Comparison of ENCODE assay signal across 13 mouse cellular contexts in the genomic region with DNA sequence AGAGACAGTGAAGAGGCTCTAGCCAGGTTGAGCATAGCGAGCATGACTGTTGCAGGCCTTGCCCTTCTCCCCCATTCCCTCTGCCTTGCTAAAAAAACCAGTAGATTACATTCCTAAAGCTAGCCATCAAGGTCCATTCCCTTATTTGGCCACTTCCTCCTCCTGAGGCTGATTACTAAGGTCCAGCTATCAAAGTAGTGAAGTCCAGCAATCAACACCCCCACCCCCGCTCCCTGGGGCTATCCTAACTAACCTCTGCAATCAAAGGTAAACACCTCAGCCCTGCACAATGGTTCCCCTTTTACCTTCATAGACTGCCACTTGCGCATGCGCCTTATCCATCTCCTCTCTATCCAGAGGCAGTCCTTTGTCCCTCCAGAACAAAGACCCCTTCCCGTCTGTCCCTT.
DNase-seq lines count a peak whose midpoint lies in the region; ATAC-seq lines count a peak whose summit lies in the region.
"Had no signal": no experiment of that assay in that cellular context is flagged by ENCODE, and none has a peak within 500 bp of the region (broad histone marks: within the 10 kb centered on the region; RNA-seq: fewer than 3 reads in every experiment).

No protein-coding gene starts in this region.

- H3K9ac ChIP-seq in forebrain, embryonic 14.5 days (ENCODE audit: low read length), result no peak overlapping the region
- H3K9ac ChIP-seq in forebrain, embryonic 15.5 days (replicated peaks), result no peak overlapping the region
- H3K9ac ChIP-seq in stomach, embryonic 15.5 days, result no peak overlapping the region
- H3K9ac ChIP-seq: embryonic facial prominence, embryonic 13.5 days; hindbrain, embryonic 14.5 days had no signal

- H3K36me3 ChIP-seq in forebrain, embryonic 14.5 days (ENCODE audit: control insufficient read depth, insufficient read depth, low read length), result no peaks in the 10 kb centered on the region
- H3K36me3 ChIP-seq in forebrain, embryonic 15.5 days, result no peaks in the 10 kb centered on the region
- no peaks in the 10 kb centered on the region for H3K36me3 ChIP-seq in stomach, embryonic 15.5 days
- H3K36me3 ChIP-seq: embryonic facial prominence, embryonic 13.5 days had no signal

- no peak for ATAC-seq in forebrain, embryonic 14.5 days
- ATAC-seq in forebrain, embryonic 15.5 days (replicated peaks), result no peak
- ATAC-seq in stomach, embryonic 15.5 days (ENCODE audit: insufficient read depth, low FRiP score, low read depth), result peak; percentile 75
- ATAC-seq in monocyte, adult 5-6 weeks (replicated peaks; ENCODE audit: insufficient number of reproducible peaks, low FRiP score, low TSS enrichment, poor library complexity, severe bottlenecking), result no peak

- no peaks in the 10 kb centered on the region for H3K27me3 ChIP-seq in forebrain, embryonic 14.5 days (replicated peaks; ENCODE audit: control insufficient read depth, insufficient read depth, low read length)
- H3K27me3 ChIP-seq in forebrain, embryonic 15.5 days, result no peaks in the 10 kb centered on the region
- H3K27me3 ChIP-seq in stomach, embryonic 15.5 days (replicated peaks), result no peaks in the 10 kb centered on the region

- 37% methylated on average over 5 of the region's 5 CpGs for WGBS in forebrain, embryonic 14.5 days
- 23% methylated on average over 5 of the region's 5 CpGs for WGBS in forebrain, embryonic 15.5 days
- 54% methylated on average over 5 of the region's 5 CpGs for WGBS in stomach, embryonic 15.5 days

- no peak overlapping the region for H3K27ac ChIP-seq in forebrain, embryonic 14.5 days (ENCODE audit: low read depth, low read length)
- H3K27ac ChIP-seq in forebrain, embryonic 15.5 days (replicated peaks), result no peak overlapping the region
- H3K27ac ChIP-seq in stomach, embryonic 15.5 days, result no peak overlapping the region
- H3K27ac ChIP-seq: embryonic facial prominence, embryonic 13.5 days; hindbrain, embryonic 14.5 days had no signal

- H3K4me3 ChIP-seq in forebrain, embryonic 14.5 days (ENCODE audit: low read depth, low read length), result no peak overlapping the region
- no peak overlapping the region for H3K4me3 ChIP-seq in forebrain, embryonic 15.5 days
- H3K4me3 ChIP-seq in stomach, embryonic 15.5 days (replicated peaks), result no peak overlapping the region
- H3K4me3 ChIP-seq: embryonic facial prominence, embryonic 13.5 days had no signal

- no peaks in the 10 kb centered on the region for H3K4me1 ChIP-seq in forebrain, embryonic 14.5 days (ENCODE audit: control insufficient read depth, insufficient read depth, low read length)
- H3K4me1 ChIP-seq in forebrain, embryonic 15.5 days, result no peaks in the 10 kb centered on the region
- H3K4me1 ChIP-seq in stomach, embryonic 15.5 days, result no peaks in the 10 kb centered on the region
- H3K4me1 ChIP-seq: embryonic facial prominence, embryonic 13.5 days had no signal

- no peaks in the 10 kb centered on the region for H3K9me3 ChIP-seq in forebrain, embryonic 14.5 days (replicated peaks; ENCODE audit: control insufficient read depth, low read length)
- H3K9me3 ChIP-seq in forebrain, embryonic 15.5 days, result no peaks in the 10 kb centered on the region
- H3K9me3 ChIP-seq in stomach, embryonic 15.5 days, result no peaks in the 10 kb centered on the region
- H3K9me3 ChIP-seq: embryonic facial prominence, embryonic 13.5 days had no signal

- DNase-seq in forebrain, embryonic 14.5 days (ENCODE audit: low spot score), result peak; percentile 2
- peak; percentile 54 for DNase-seq in ovary, adult 18-20 months (ENCODE audit: low spot score)
- DNase-seq in ovary, postnatal 14 days (ENCODE audit: low spot score), result no peak
- peak; percentile 41 for DNase-seq in kidney, adult 18-20 months
- no peak for DNase-seq in spleen, postnatal 14 days (ENCODE audit: low spot score in 2 of 2)
- DNase-seq: gastrocnemius, postnatal 25 days; lung, postnatal 4 days; thymus, adult 18-20 months had no signal

- H3K4me2 ChIP-seq in forebrain, embryonic 14.5 days (ENCODE audit: low read length), result no peak overlapping the region
- no peak overlapping the region for H3K4me2 ChIP-seq in forebrain, embryonic 15.5 days (replicated peaks)
- no peak overlapping the region for H3K4me2 ChIP-seq in stomach, embryonic 15.5 days
- H3K4me2 ChIP-seq: embryonic facial prominence, embryonic 13.5 days; hindbrain, embryonic 14.5 days had no signal

Comparison
In these comparisons a context has a peak if more than half of its experiments do, and no peak if none do; other contexts are left out.
1. DNase-seq: peak in forebrain, embryonic 14.5 days (single experiment), ovary, adult 18-20 months (single experiment) and kidney, adult 18-20 months (single experiment); none in ovary, postnatal 14 days (single experiment) and spleen, postnatal 14 days (0 of 2).